Mouse (Mus musculus): Measurements from ENCODE around the gene Zfp185. TPM values are rescaled to one million over a fixed set of nuclear protein-coding genes. Genes with fewer than 3 reads are reported as not detected.
"Not testable (repeated sequence)": the region's sequence is repeated elsewhere in the genome, so short reads cannot be mapped to it uniquely, and the experiment has no call there.

Zfp185 gene
- polyA plus RNA-seq, 1 experiment from 2014 or later = 15.8 TPM

- peak; percentile 93 for TF ChIP-seq CTCF (IDR thresholded peaks at IDR 0.05)
- H3K27me3 ChIP-seq = no peaks in the 10 kb centered on the region
- peak; percentile 17 for DNase-seq (ENCODE audit: low read depth, low spot score)
- in situ Hi-C loops (cut with MboI; ENCODE audit: low pct_unique_long_range_greater_than_20kb) = loop anchor here (25.0 kb wide), 2 partner anchors 183 to 1883 kb away; partner anchors contain the start of genes F8a and Xlr4c
- peak; percentile 62 for ATAC-seq
- ChIA-PET POLR2A (no interaction called here), CTCF (no interaction called here)
Measured at GRCm38 (mm10) chrX:73053860-73054563, 66.9 kb downstream of the Zfp185 start.

GRCm38 (mm10) chrX:73061528-73061927, 74.4 kb downstream of the Zfp185 start:
- no peak for TF ChIP-seq CTCF (IDR thresholded peaks at IDR 0.05)
- no peak for DNase-seq (ENCODE audit: low read depth, low spot score)
- in situ Hi-C loops (cut with MboI; ENCODE audit: low pct_unique_long_range_greater_than_20kb) = loop anchor here (10.0 to 25.0 kb wide), 3 partner anchors 176 to 1876 kb away; partner anchors contain the start of genes F8a, Trex2 and Xlr4c
- peaks cover 41% of the 10 kb centered on the region for H3K27me3 ChIP-seq
- ATAC-seq = no peak
- POLR2A ChIA-PET = no interaction called here
- CTCF ChIA-PET = no interaction called here

- ChIA-PET POLR2A (interaction anchor here (0.6 kb wide), 1 partner anchor 281 kb away, joined by 3 read pairs; no protein-coding TSS in a partner anchor), CTCF (no interaction called here)
- DNase-seq (ENCODE audit: low read depth, low spot score) (no peak), ATAC-seq (no peak)
- in situ Hi-C loops (cut with MboI; ENCODE audit: low pct_unique_long_range_greater_than_20kb) = loop anchor here (10.0 to 25.0 kb wide), 3 partner anchors 175 to 1875 kb away; partner anchors contain the start of genes F8a, Trex2 and Xlr4c
- no peak for TF ChIP-seq CTCF (IDR thresholded peaks at IDR 0.05)
- peaks cover 41% of the 10 kb centered on the region for H3K27me3 ChIP-seq
Measured at GRCm38 (mm10) chrX:73062323-73062722, 75.2 kb downstream of the Zfp185 start.

- ATAC-seq = no peak
- in situ Hi-C loops (cut with MboI; ENCODE audit: low pct_unique_long_range_greater_than_20kb) = loop anchor here (10.0 to 25.0 kb wide), 3 partner anchors 174 to 1874 kb away; partner anchors contain the start of genes F8a, Trex2 and Xlr4c
- no peak for TF ChIP-seq CTCF (IDR thresholded peaks at IDR 0.05)
- peaks cover 51% of the 10 kb centered on the region for H3K27me3 ChIP-seq
- ChIA-PET CTCF (no interaction called here), POLR2A (no interaction called here)
- DNase-seq (ENCODE audit: low read depth, low spot score) = no peak
Measured at GRCm38 (mm10) chrX:73063512-73064414, 76.6 kb downstream of the Zfp185 start.

- CTCF ChIA-PET = no interaction called here
- in situ Hi-C loops (cut with MboI; ENCODE audit: low pct_unique_long_range_greater_than_20kb) = loop anchor here (10.0 to 25.0 kb wide), 3 partner anchors 173 to 1873 kb away; partner anchors contain the start of genes F8a, Trex2 and Xlr4c
- peaks cover 56% of the 10 kb centered on the region for H3K27me3 ChIP-seq
- DNase-seq (ENCODE audit: low read depth, low spot score) (no peak), ATAC-seq (no peak)
- TF ChIP-seq CTCF (IDR thresholded peaks at IDR 0.05) = no peak
- POLR2A ChIA-PET = no interaction called here
Measured at GRCm38 (mm10) chrX:73064415-73064793, 77.3 kb downstream of the Zfp185 start, which contains the start of gene Pnma3. Gene Pnma3 (plus strand): TSS chrX:73064787.

GRCm38 (mm10) chrX:73066765-73067312, 79.7 kb downstream of the Zfp185 start:
- CTCF ChIA-PET; ATAC-seq; POLR2A ChIA-PET; DNase-seq (ENCODE audit: low read depth, low spot score): not testable (repeated sequence)
- H3K27me3 ChIP-seq = peaks cover 41% of the 10 kb centered on the region
- in situ Hi-C loops (cut with MboI; ENCODE audit: low pct_unique_long_range_greater_than_20kb) = loop anchor here (10.0 to 25.0 kb wide), 3 partner anchors 170 to 1870 kb away; partner anchors contain the start of genes F8a, Trex2 and Xlr4c

Other genes starting within 250 kb of the Zfp185 start
- not detected for gene Gabrq, start 162.2 kb upstream of the Zfp185 start, polyA plus RNA-seq (2021)
- 134 TPM for gene Cetn2, start 68.9 kb upstream of the Zfp185 start, polyA plus RNA-seq (2021)
- 26.1 TPM for gene Nsdhl, start 68.8 kb upstream of the Zfp185 start, polyA plus RNA-seq (2021)
- not detected for gene Pnma5, start 49.8 kb downstream of the Zfp185 start, polyA plus RNA-seq (2021)
- not detected for gene Pnma3, start 77.4 kb downstream of the Zfp185 start, polyA plus RNA-seq (2021)
- not detected for gene Xlr4a, start 95.1 kb downstream of the Zfp185 start, polyA plus RNA-seq (2021)
- not detected for gene Xlr3a, start 109.8 kb downstream of the Zfp185 start, polyA plus RNA-seq (2021)
- not detected for gene Gm14685, start 129.7 kb downstream of the Zfp185 start, polyA plus RNA-seq (2021)
- not detected for gene Xlr5b, start 161.5 kb downstream of the Zfp185 start, polyA plus RNA-seq (2021)
- not detected for gene DXBay18, start 162.1 kb downstream of the Zfp185 start, polyA plus RNA-seq (2021)
- gene Spin2d, start 189.7 kb downstream of the Zfp185 start, polyA plus RNA-seq (2021) = not detected
- gene Xlr3b, start 204.9 kb downstream of the Zfp185 start, polyA plus RNA-seq (2021) = not detected
- gene Xlr4b, start 227.0 kb downstream of the Zfp185 start, polyA plus RNA-seq (2021) = not detected
- gene F8a, start 241.0 kb downstream of the Zfp185 start, polyA plus RNA-seq (2021) = 4.5 TPM